Mouse (Mus musculus): ENCODE measurements at regions not wholly inside any gene's neighbourhood (a gene's known extent, or its start where the extent isn't known, plus 50 kb on each side); places are given as distances from the start of the nearest gene placed in this dataset.

GRCm38 (mm10) chr13:60123964-60124363, 53.2 kb downstream of the Gas1 start:
- H3K36me3 ChIP-seq (ENCODE audit: control insufficient read depth, insufficient read depth, low read length): no peaks in the 10 kb centered on the region
- no peak overlapping the region for H3K4me3 ChIP-seq (ENCODE audit: insufficient read depth, low read depth, low read length)
- H3K4me1 ChIP-seq (ENCODE audit: control insufficient read depth, insufficient read depth, low read length): no peaks in the 10 kb centered on the region; the same call in 1 of the 2 replicates
- 54% methylated on average over 4 of the region's 4 CpGs for WGBS
- no peak overlapping the region for H3K27ac ChIP-seq (ENCODE audit: insufficient read depth, low read depth, low read length)
- no peak for TF ChIP-seq POLR2A (IDR thresholded peaks at IDR 0.05; ENCODE audit: low read depth, low read length)
- TF ChIP-seq CTCF (conservative IDR thresholded peaks at IDR 0.05; ENCODE audit: insufficient read depth, insufficient read length, low read depth, low read length): no peak
- peak; percentile 52 for DNase-seq
- H3K27me3 ChIP-seq (replicated peaks; ENCODE audit: control insufficient read depth, insufficient read depth, low read length): no peaks in the 10 kb centered on the region

DNA sequence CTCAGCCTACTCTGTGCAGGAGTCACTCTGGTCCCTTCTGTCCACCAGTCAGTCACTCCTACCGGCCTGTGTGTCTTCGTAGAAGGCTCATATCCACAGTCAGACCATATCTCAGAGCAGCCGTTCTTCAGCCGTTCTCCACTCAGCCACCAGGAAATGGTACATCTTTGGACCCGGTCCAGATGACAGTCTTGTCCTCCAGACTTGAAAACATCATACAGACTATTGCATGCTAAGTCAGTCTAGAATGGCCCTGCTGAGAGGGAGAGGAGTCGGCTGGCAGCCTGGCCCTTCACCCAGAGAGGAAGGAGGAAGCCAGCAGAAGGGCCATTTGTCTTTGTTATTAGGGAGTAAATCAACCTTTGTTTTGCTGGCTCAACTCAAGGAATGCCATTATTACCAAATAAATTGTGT, 54.0 kb downstream of the Gas1 start:
- WGBS: 34% methylated on average over 6 of the region's 6 CpGs
- TF ChIP-seq POLR2A (IDR thresholded peaks at IDR 0.05; ENCODE audit: low read depth, low read length): no peak
- H3K27me3 ChIP-seq (replicated peaks; ENCODE audit: control insufficient read depth, insufficient read depth, low read length): no peaks in the 10 kb centered on the region
- no peak overlapping the region for H3K27ac ChIP-seq (ENCODE audit: insufficient read depth, low read depth, low read length)
- no peak for DNase-seq
- no peak overlapping the region for H3K4me3 ChIP-seq (ENCODE audit: insufficient read depth, low read depth, low read length)
- H3K4me1 ChIP-seq (ENCODE audit: control insufficient read depth, insufficient read depth, low read length): no peaks in the 10 kb centered on the region; the same call in 1 of the 2 replicates
- H3K36me3 ChIP-seq (ENCODE audit: control insufficient read depth, insufficient read depth, low read length): no peaks in the 10 kb centered on the region

- H3K27me3 ChIP-seq (replicated peaks; ENCODE audit: control insufficient read depth, insufficient read depth, low read length): no peaks in the 10 kb centered on the region
- 47% methylated on average over 29 of the region's 29 CpGs for WGBS
- H3K4me3 ChIP-seq (ENCODE audit: insufficient read depth, low read depth, low read length): no peak overlapping the region
- H3K36me3 ChIP-seq (ENCODE audit: control insufficient read depth, insufficient read depth, low read length): no peaks in the 10 kb centered on the region
- H3K4me1 ChIP-seq (ENCODE audit: control insufficient read depth, insufficient read depth, low read length): no peaks in the 10 kb centered on the region; the same call in 1 of the 2 replicates
- DNase-seq: peak; percentile 62
- no peak for TF ChIP-seq POLR2A (IDR thresholded peaks at IDR 0.05; ENCODE audit: low read depth, low read length)
- TF ChIP-seq CTCF (conservative IDR thresholded peaks at IDR 0.05; ENCODE audit: insufficient read depth, insufficient read length, low read depth, low read length): no peak
- H3K27ac ChIP-seq (ENCODE audit: insufficient read depth, low read depth, low read length): no peak overlapping the region
These were observed 54.6 kb downstream of the Gas1 start for GRCm38 (mm10) chr13:60122341-60123173.

- 92% methylated on average over 2 of the region's 2 CpGs for WGBS
- Histone ChIP-seq H3K36me3 (ENCODE audit: control insufficient read depth, insufficient read depth, low read length) (no peaks in the 10 kb centered on the region), H3K4me1 (ENCODE audit: control insufficient read depth, insufficient read depth, low read length) (peaks cover 8% of the 10 kb centered on the region; the same call in 1 of the 2 replicates), H3K27me3 (replicated peaks; ENCODE audit: control insufficient read depth, insufficient read depth, low read length) (no peaks in the 10 kb centered on the region), H3K27ac (ENCODE audit: insufficient read depth, low read depth, low read length) (no peak overlapping the region), H3K4me3 (ENCODE audit: insufficient read depth, low read depth, low read length) (no peak overlapping the region)
- DNase-seq: no peak
- no peak for TF ChIP-seq CTCF (conservative IDR thresholded peaks at IDR 0.05; ENCODE audit: insufficient read depth, insufficient read length, low read depth, low read length)
- TF ChIP-seq POLR2A (IDR thresholded peaks at IDR 0.05; ENCODE audit: low read depth, low read length): no peak
These were observed 65.7 kb downstream of the Gas1 start for GRCm38 (mm10) chr13:60111465-60111864.

DNA sequence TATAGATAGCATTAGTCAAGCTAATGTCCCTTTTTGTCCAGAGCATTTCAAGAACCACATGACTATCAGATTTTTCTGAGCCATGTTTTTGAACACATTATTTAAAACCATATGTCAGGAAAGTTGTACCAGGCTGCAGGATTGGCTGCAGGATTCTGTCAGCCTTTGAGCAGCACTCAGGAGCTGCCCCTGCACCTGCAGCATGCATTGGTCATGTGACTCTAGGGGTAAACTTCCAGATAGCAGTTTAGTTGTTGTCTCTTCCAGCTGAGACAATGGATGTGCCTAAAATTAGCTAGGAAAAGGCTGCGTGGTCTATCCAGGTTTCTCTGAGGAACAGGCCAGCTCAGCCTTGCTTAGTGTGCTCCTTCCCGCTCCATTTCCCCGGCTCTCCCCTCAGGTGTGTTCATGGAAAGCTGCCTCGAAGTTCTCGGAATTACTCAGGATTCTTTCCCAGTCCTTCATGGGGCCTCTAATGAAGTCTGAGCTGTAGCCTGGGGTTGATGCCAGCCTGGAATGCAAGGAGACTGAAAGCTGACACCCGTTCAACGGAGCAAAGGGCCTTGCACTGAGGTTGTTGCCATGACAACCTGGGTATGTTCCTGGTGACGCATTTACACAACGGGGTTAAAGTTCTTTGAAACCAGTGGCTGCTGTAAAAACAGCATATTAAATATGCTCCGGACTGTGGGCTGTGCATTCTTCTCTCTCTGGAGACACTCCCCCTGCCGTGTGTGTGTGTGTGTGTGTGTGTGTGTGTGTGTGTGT, 66.9 kb downstream of the Gas1 start:
- H3K27me3 ChIP-seq (replicated peaks; ENCODE audit: control insufficient read depth, insufficient read depth, low read length): no peaks in the 10 kb centered on the region

GRCm38 (mm10) chr13:60105286-60105685, 71.9 kb downstream of the Gas1 start:
- Histone ChIP-seq H3K4me3 (ENCODE audit: insufficient read depth, low read depth, low read length) (no peak overlapping the region), H3K4me1 (ENCODE audit: control insufficient read depth, insufficient read depth, low read length) (peaks cover 4% of the 10 kb centered on the region; the same call in 1 of the 2 replicates), H3K36me3 (ENCODE audit: control insufficient read depth, insufficient read depth, low read length) (no peaks in the 10 kb centered on the region), H3K27me3 (replicated peaks; ENCODE audit: control insufficient read depth, insufficient read depth, low read length) (no peaks in the 10 kb centered on the region), H3K27ac (ENCODE audit: insufficient read depth, low read depth, low read length) (no peak overlapping the region)
- TF ChIP-seq CTCF (conservative IDR thresholded peaks at IDR 0.05; ENCODE audit: insufficient read depth, insufficient read length, low read depth, low read length) (no peak), POLR2A (IDR thresholded peaks at IDR 0.05; ENCODE audit: low read depth, low read length) (no peak)
- DNase-seq: no peak
- WGBS: 81% methylated on average over 9 of the region's 9 CpGs

More for the DNA sequence above, 66.9 kb downstream of the Gas1 start:
- Histone ChIP-seq H3K4me3 (ENCODE audit: insufficient read depth, low read depth, low read length) (no peak overlapping the region), H3K36me3 (ENCODE audit: control insufficient read depth, insufficient read depth, low read length) (no peaks in the 10 kb centered on the region), H3K27ac (ENCODE audit: insufficient read depth, low read depth, low read length) (peak overlapping the region; percentile 70), H3K4me1 (ENCODE audit: control insufficient read depth, insufficient read depth, low read length) (peaks cover 8% of the 10 kb centered on the region; the same call in 1 of the 2 replicates)
- TF ChIP-seq POLR2A (IDR thresholded peaks at IDR 0.05; ENCODE audit: low read depth, low read length) (no peak), CTCF (conservative IDR thresholded peaks at IDR 0.05; ENCODE audit: insufficient read depth, insufficient read length, low read depth, low read length) (no peak)
- DNase-seq: peak; percentile 98
- WGBS: 3% methylated on average over 11 of the region's 11 CpGs

GRCm38 (mm10) chr13:60101651-60102050, 75.5 kb downstream of the Gas1 start:
- no peak for DNase-seq
- no peaks in the 10 kb centered on the region for H3K36me3 ChIP-seq (ENCODE audit: control insufficient read depth, insufficient read depth, low read length)
- 64% methylated on average over 4 of the region's 4 CpGs for WGBS
- no peak overlapping the region for H3K4me3 ChIP-seq (ENCODE audit: insufficient read depth, low read depth, low read length)
- H3K27me3 ChIP-seq (replicated peaks; ENCODE audit: control insufficient read depth, insufficient read depth, low read length): no peaks in the 10 kb centered on the region
- no peak overlapping the region for H3K27ac ChIP-seq (ENCODE audit: insufficient read depth, low read depth, low read length)
- H3K4me1 ChIP-seq (ENCODE audit: control insufficient read depth, insufficient read depth, low read length): no peaks in the 10 kb centered on the region
- TF ChIP-seq CTCF (conservative IDR thresholded peaks at IDR 0.05; ENCODE audit: insufficient read depth, insufficient read length, low read depth, low read length) (no peak), POLR2A (IDR thresholded peaks at IDR 0.05; ENCODE audit: low read depth, low read length) (no peak)
